Mouse (Mus musculus) cerebellum, adult 9-10 months (tissue): ENCODE measurements at regions not wholly inside any gene's neighbourhood (a gene's known extent, or its start where the extent isn't known, plus 50 kb on each side); places are given as distances from the start of the nearest gene placed in this dataset.

Experiments used
- DNase-seq: peaks from one replicate; pipeline ENCODE4 v3.0.0; 2022

- DNase-seq: no peak
Observed at GRCm38 (mm10) chr13:71653212-71653938, 310.1 kb downstream of the Irx1 start.

DNA sequence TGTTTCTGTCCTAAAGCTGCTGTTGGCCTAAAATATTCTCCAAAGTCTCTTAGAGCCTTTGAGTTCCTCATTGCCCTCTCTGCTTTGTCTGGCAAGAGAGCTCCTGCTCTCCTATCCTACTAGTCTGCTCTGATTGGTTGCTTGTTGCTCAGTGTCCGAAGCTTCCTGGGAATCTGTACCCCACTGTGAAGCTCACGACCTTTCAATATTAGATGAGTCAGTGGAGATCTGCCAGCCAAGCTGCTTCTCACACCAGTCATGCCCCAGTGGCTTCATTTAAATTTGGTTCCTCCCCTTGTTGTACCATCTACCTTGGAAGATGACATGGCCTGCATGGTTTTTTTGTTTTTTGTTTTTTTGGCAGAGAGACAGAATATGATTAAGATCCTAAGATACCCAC is 313.6 kb downstream of the Irx1 start:
- DNase-seq: no peak

DNA sequence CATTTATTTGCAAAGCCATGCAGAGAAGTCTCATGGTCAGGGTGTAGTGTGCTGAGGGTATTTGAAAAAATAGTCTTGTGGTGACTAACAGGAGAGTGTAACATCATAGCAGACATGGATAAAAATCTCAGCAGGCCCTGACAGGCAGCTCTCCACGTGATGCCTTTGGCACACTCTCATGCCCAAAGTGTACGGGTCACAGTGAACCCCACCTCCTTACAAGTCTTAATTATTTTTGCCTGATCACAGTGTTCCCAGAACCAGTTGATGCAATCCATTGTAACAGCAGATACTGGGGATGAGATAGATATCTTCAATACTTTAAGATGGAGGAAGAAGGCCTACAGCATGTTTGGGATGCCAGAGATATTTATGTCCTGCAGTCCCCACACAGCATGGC is 314.5 kb downstream of the Irx1 start:
- DNase-seq: no peak

- no peak for DNase-seq
Observed at GRCm38 (mm10) chr13:71631447-71631846, 332.1 kb downstream of the Irx1 start.

- DNase-seq: no peak
Observed at GRCm38 (mm10) chr13:71617198-71617597, 346.3 kb downstream of the Irx1 start.

- no peak for DNase-seq
Observed at GRCm38 (mm10) chr13:71612393-71613179, 350.9 kb downstream of the Irx1 start.

- no peak for DNase-seq
Observed at GRCm38 (mm10) chr13:71582486-71582885, 381.0 kb downstream of the Irx1 start.

DNA sequence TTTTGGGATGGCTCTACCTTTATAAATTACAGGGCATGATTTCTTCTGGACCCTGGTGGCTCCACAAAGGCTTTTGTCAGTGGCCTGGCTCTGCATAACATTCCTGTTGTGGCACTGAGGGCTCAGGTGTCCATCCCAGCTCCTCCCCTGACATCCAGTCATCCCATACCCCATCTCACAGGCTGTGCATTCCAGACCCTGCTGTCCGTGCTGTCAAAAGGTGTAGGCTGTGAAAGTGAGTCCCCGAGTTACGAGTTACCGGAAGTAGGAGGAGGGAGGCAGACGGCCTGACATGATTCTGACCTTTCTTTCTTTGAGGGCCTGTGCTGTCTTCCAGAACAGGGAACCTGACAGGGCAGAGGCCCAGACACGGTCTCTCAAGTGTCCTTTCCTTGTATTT is 397.6 kb downstream of the Irx1 start:
- no peak for DNase-seq

- DNase-seq: no peak
Observed at GRCm38 (mm10) chr13:71565388-71565787, 398.1 kb downstream of the Irx1 start.

GRCm38 (mm10) chr13:71558477-71559215 is 404.9 kb downstream of the Irx1 start:
- DNase-seq: no peak

- no peak for DNase-seq
Observed at GRCm38 (mm10) chr13:71555471-71555870, 408.1 kb downstream of the Irx1 start.

DNA sequence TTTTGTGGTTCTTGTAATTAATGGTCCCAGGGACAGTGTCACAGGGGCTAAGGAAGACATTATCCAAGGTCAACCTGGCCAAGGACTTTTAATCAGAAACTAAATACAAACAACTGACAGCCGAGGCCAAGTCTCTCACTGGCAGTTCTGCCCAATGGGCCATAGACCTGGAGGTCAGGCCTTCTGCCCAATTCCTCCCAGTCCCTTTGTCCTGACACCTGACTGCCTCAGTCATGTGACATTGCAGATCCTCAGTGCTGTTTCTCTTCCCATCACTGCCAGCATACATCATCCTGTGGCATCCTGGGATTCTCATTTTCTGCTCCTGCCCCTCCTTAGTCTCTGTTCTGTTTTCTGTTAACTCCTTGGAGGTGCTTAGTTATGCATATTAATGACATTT is 413.4 kb downstream of the Irx1 start:
- no peak for DNase-seq

GRCm38 (mm10) chr13:71549206-71549831 is 414.2 kb downstream of the Irx1 start:
- no peak for DNase-seq

DNA sequence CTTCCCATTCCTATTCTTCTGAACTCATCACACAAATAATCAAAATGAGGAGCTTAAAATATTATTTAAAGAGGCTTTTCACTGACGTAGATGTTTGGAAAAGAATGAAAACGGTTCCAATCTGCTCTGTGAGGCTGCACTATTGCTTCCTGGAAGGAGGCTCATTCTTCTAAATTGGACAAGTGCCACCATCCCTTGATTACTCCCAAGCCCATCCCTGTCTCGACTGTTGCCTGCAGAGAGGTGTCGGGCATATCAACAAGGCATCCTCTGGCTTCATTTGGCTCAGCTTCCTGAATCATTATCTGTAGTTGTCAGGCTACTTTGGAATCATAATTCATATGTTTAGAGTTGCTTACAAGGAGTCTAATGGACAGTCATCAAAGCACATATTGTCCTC is 425.3 kb downstream of the Irx1 start:
- DNase-seq: no peak

- DNase-seq: no peak
Observed at GRCm38 (mm10) chr13:71532796-71533351, 430.6 kb downstream of the Irx1 start.

GRCm38 (mm10) chr13:71529397-71530122 is 434.0 kb downstream of the Irx1 start:
- DNase-seq: no peak

DNA sequence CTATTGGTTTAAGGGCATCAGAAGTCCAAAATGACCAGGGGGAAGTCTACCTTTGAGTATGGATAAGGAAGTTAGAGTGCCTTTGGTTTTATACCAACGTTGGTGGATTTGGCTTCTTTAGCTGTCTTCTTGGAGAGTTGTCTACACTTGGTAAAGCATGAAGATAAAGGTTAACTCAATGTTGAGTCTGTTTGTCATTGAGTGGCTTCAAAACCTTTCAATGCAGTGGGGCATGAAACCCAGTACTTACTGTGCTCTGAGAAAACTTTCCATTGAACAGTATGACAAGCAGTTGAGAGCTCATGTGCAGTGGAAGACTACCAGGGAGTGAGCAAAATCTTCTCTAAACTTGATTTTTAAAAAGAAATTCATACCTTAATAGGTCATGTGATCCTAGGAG is 445.7 kb downstream of the Irx1 start:
- no peak for DNase-seq

DNA sequence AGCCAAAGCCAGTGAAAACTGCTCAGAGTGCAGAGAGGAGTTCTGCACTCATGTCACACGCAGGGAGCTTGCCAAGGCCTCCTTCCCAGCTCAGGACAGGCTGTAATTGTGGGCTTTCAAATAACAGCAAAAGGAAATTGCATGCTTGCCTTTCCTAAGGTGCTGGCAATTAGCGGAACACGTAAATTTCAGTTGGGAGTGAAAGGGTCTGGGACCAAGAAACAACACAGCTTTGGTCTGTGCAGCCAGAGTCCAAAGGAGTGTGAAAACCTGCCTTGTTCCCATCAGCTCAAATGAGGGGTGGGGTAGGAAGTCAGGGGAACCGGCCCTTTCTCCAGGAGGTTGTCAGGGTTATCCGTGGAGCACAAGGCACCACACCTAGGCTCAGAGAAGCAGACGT is 450.3 kb downstream of the Irx1 start:
- no peak for DNase-seq

DNA sequence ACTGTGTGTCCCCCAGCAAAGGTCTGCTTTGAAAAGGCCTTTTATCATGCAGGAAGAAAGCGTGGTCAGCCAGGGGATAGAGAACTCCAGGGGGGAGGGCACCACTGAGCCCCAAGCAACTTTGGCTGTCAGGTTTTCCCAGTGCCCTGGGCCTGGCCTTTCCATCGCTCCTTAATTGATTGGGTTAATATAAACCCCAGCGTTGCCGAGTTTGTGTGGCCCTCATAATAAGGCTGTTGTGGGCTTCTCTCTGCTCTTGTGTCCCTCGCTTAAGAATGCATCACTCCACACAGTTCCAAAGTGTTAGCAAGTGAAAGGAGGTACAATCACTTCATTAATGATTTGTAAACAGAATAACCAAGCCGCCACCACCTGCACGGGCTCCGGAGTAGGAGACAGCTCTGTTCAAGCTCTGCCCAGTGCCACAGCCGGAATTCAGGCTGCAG is 455.5 kb downstream of the Irx1 start:
- no peak for DNase-seq

DNA sequence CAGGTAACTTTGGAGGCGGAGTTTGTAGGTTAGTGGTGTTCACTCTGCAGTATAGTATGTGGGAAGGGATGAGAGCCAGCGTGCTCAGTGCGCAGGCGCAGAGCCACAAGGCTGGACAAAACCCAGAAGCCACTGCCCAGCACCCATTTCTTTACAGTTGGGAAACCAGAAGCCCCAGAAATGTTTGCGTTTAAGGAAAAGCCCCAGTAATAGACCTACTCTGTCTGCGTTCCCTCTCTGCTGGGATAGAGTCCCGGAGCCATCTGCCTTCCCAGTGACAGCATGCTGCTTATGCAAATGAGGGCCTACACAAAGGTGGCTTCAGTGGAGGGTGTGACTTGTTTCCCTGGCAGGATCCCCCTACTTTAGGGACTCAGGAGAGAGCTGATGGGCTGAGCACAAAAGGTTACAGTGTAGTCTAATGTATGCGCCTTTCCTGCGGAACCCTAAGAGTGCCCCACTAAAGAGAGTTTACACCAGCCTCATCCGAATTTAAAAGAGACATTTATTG is 456.0 kb downstream of the Irx1 start:
- no peak for DNase-seq

DNA sequence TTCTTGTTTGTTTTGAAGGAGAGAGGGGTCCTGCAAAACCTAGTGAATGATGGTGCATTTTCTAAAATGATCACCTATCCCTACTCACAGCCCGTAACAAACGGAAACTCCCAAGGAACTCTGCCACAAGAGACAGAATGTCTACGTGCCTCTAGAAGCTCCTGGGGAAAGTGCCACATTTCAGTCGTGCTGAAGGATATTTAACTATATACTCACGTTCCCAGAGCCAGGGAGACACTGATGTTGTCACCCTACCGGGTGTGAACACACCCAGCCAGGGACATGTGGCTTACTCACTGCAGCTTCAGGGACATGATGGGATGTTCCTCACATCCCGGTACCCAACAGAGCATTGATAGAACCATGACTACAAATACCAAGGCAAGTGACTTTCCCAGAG is 456.7 kb downstream of the Irx1 start:
- DNase-seq: no peak

- no peak for DNase-seq
Observed at GRCm38 (mm10) chr13:71489773-71490172, 473.8 kb downstream of the Irx1 start.
